Mouse (Mus musculus): ENCODE measurements around the gene Oaf.

DNA sequence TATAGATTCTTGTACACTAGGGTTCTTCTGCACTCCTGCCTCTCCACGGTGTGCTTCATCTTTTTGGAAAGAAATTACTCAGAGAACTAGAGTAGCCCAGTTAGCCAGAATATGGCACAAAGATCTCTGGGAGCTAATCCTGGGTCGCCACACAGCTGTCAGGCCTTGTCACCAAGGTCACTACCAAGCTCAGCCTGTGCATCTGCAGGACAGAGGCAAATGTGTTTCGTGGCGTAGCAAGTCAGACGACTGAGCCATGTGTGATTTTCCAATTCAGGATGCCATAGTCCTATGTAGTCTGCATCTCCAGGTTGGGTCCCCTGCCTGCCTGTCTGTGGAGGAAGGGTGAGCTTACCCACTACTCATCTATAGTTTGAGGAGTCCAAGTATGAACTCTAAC, 6.7 kb downstream of the Oaf start:
- no peak for TF ChIP-seq ZNF384 (IDR thresholded peaks at IDR 0.05; ENCODE audit: low read depth, low read length)
- TF ChIP-seq CTCF (IDR thresholded peaks at IDR 0.05 in 2 of 3, conservative IDR thresholded peaks at IDR 0.05 in 1 of 3; ENCODE audit: control insufficient read depth in 1 of 3, insufficient read depth in 1 of 3, low read depth in 2 of 3, low read length in 3 of 3, poor library complexity in 1 of 3, severe bottlenecking in 1 of 3) = no peak
- TF ChIP-seq EP300 (IDR thresholded peaks at IDR 0.05; ENCODE audit: low read depth in 1 of 2, low read length in 2 of 2) = no peak

Data from MEL (cell line).